Mouse (Mus musculus) CH12.LX (cell line): ENCODE data around the gene Rgs1. TPM values are rescaled to one million over a fixed set of nuclear protein-coding genes. Genes with fewer than 3 reads are reported as not detected.
A peak's percentile ranks its signal among the peaks of the same experiment; 100 is the strongest.

ENCODE experiments used
- DNase-seq: peaks from one replicate; pipeline ENCODE4 v3.0.0-alpha.2; 2013; ENCODE audit errors: extremely low read depth
- H3K27ac ChIP-seq: 2 replicates; pipeline ENCODE4 v1.5.1; 2012; ENCODE audit warnings: low read depth, mild to moderate bottlenecking, control low read depth, moderate library complexity; ENCODE audit not compliant: insufficient read depth
- H3K27me3 ChIP-seq: replicated peaks from 2 replicates; pipeline ENCODE3; 2012; ENCODE audit warnings: inconsistent platforms
- H3K36me3 ChIP-seq, 2 experiments: replicated peaks in 1 of 2; 2 replicates each; pipeline versions ENCODE3 to v1.6.1; 2012; ENCODE audit warnings: inconsistent platforms in 1 of 2, low read length in 1 of 2, mild to moderate bottlenecking in 1 of 2, mixed read lengths in 1 of 2, moderate library complexity in 1 of 2; ENCODE audit not compliant: control insufficient read depth in 1 of 2, insufficient read depth in 1 of 2
- H3K4me1 ChIP-seq, 2 experiments: 2 replicates each; pipeline ENCODE4 v1.6.1; 2012; ENCODE audit warnings: inconsistent platforms in 1 of 2, moderate library complexity in 1 of 2; ENCODE audit not compliant: insufficient read depth in 2 of 2, control insufficient read depth in 1 of 2
- H3K4me2 ChIP-seq: 2 replicates; pipeline ENCODE4 v1.6.1; 2012; ENCODE audit warnings: low read depth, mild to moderate bottlenecking, control low read depth; ENCODE audit not compliant: poor library complexity, insufficient read depth, severe bottlenecking
- H3K4me3 ChIP-seq, 3 experiments: fragments of 150-350 bp in 1 of 3; sonication (generic) in 1 of 3; replicated peaks in 1 of 3; 2 replicates each; pipeline versions ENCODE3 to v1.5.1; 2011 to 2012; ENCODE audit warnings: low read depth in 2 of 3, low read length in 2 of 3, mild to moderate bottlenecking in 2 of 3, moderate library complexity in 2 of 3, control low read depth in 1 of 3, improper control_type of control experiment in 1 of 3, inconsistent platforms in 1 of 3, mixed read lengths in 1 of 3; ENCODE audit not compliant: poor library complexity in 1 of 3
- H3K79me2 ChIP-seq: replicated peaks from 2 replicates; pipeline ENCODE4 v1.6.1; 2012; ENCODE audit warnings: mild to moderate bottlenecking, moderate library complexity; ENCODE audit not compliant: control insufficient read depth, poor library complexity, insufficient read depth, severe bottlenecking; ENCODE audit errors: extremely low read depth
- H3K9ac ChIP-seq: 2 replicates; pipeline ENCODE4 v1.6.1; 2012; ENCODE audit warnings: low read depth, mild to moderate bottlenecking, control low read depth, moderate library complexity; ENCODE audit not compliant: insufficient read depth
- H3K9me3 ChIP-seq: replicated peaks from 2 replicates; pipeline ENCODE3; 2012; ENCODE audit warnings: low read length, inconsistent platforms, mixed read lengths
- CTCF ChIP-seq, 2 experiments: IDR thresholded peaks in 1 of 2; conservative IDR thresholded peaks in 1 of 2; 2 replicates each; pipeline ENCODE4 v1.5.1; 2011 to 2012; ENCODE audit warnings: low read depth in 2 of 2, low read length in 2 of 2, improper control_type of control experiment in 1 of 2, inconsistent platforms in 1 of 2, mild to moderate bottlenecking in 1 of 2, moderate library complexity in 1 of 2
- ELF1 ChIP-seq: IDR thresholded peaks from 2 replicates; pipeline ENCODE4 v1.6.1; 2014; ENCODE audit warnings: low read depth, mild to moderate bottlenecking, inconsistent platforms, low read length, improper control_type of control experiment
- GABPA ChIP-seq: IDR thresholded peaks from 2 replicates; pipeline ENCODE4 v1.6.1; 2012; ENCODE audit warnings: low read depth, low read length, improper control_type of control experiment, inconsistent platforms; ENCODE audit not compliant: insufficient replicate concordance
- HCFC1 ChIP-seq: IDR thresholded peaks from 2 replicates; pipeline ENCODE4 v1.6.1; 2012; ENCODE audit warnings: low read depth, mild to moderate bottlenecking, inconsistent platforms, low read length, improper control_type of control experiment
- KAT2A ChIP-seq: IDR thresholded peaks from 2 replicates; pipeline ENCODE4 v1.6.1; 2012; ENCODE audit warnings: low read length, improper control_type of control experiment, inconsistent platforms; ENCODE audit not compliant: insufficient replicate concordance
- MAZ ChIP-seq: IDR thresholded peaks from 2 replicates; pipeline ENCODE4 v1.6.1; 2012; ENCODE audit warnings: low read depth, mild to moderate bottlenecking, inconsistent platforms, low read length, improper control_type of control experiment, moderate library complexity
- MEF2A ChIP-seq: IDR thresholded peaks from 2 replicates; pipeline ENCODE4 v1.6.1; 2014; ENCODE audit warnings: low read depth, mild to moderate bottlenecking, inconsistent platforms, low read length, improper control_type of control experiment, borderline replicate concordance
- NRF1 ChIP-seq: IDR thresholded peaks from 2 replicates; pipeline ENCODE4 v1.6.1; 2014; ENCODE audit warnings: low read depth, mild to moderate bottlenecking, inconsistent platforms, low read length, improper control_type of control experiment, moderate library complexity
- RAD21 ChIP-seq: IDR thresholded peaks from 2 replicates; pipeline ENCODE4 v1.6.1; 2011; ENCODE audit warnings: low read depth, mild to moderate bottlenecking, low read length, improper control_type of control experiment, moderate library complexity
- SMC3 ChIP-seq: IDR thresholded peaks from 2 replicates; pipeline ENCODE4 v1.6.1; 2011; ENCODE audit warnings: low read depth, low read length, improper control_type of control experiment
- TBP ChIP-seq: conservative IDR thresholded peaks from 2 replicates; pipeline ENCODE4 v1.6.1; 2011; ENCODE audit warnings: low read depth, low read length, improper control_type of control experiment
- USF2 ChIP-seq: conservative IDR thresholded peaks from 2 replicates; pipeline ENCODE4 v1.6.1; 2011; ENCODE audit warnings: low read depth, low read length, improper control_type of control experiment
- ZC3H11A ChIP-seq: IDR thresholded peaks from 2 replicates; pipeline ENCODE4 v1.6.1; 2012; ENCODE audit warnings: low read depth, mild to moderate bottlenecking, inconsistent platforms, low read length, improper control_type of control experiment
- ZKSCAN1 ChIP-seq: IDR thresholded peaks from 2 replicates; pipeline ENCODE4 v1.6.1; 2012; ENCODE audit warnings: low read depth, inconsistent platforms, low read length, improper control_type of control experiment, borderline replicate concordance
- ZMIZ1 ChIP-seq: IDR thresholded peaks from 2 replicates; pipeline ENCODE4 v1.6.1; 2012; ENCODE audit warnings: low read depth, mild to moderate bottlenecking, inconsistent platforms, low read length, improper control_type of control experiment
- dilution Hi-C: fragments of 300-500 bp; cut with MboI; formaldehyde crosslinking; loops from 2 replicates; pipeline ENCODE4 v1.14.3; 2020; ENCODE audit warnings: low sequenced_read_pairs; ENCODE audit not compliant: extremely low pct_unique_long_range_greater_than_20kb, extremely low pct_ligation_motif_present
- in situ Hi-C: fragments of 300-500 bp; cut with MboI; formaldehyde crosslinking; loops from 3 replicates; pipeline ENCODE4 v1.14.3; 2019; ENCODE audit warnings: low sequenced_read_pairs, low pct_ligation_motif_present, low pct_unique_long_range_greater_than_20kb, mixed read lengths
- polyA plus RNA-seq: library from polyadenylated mRNA; unstranded; fragments of >175 nt; gene quantifications from 2 replicates; pipeline ENCODE4 v1.2.1, GENCODE M21; 2012; ENCODE audit warnings: low read depth; ENCODE audit not compliant: insufficient read length
- total RNA-seq, 2 experiments: library from RNA; depleted of rRNA; stranded (reverse); fragments of 300-350 nt in 1 of 2; fragments of >200 nt in 1 of 2; gene quantifications; 2 replicates each; pipeline ENCODE4 v1.2.3; 2012 to 2014

The Rgs1 gene
- total and polyA plus RNA-seq, 3 experiments = 3.2 to 25.2 (median 3.6) TPM

DNA sequence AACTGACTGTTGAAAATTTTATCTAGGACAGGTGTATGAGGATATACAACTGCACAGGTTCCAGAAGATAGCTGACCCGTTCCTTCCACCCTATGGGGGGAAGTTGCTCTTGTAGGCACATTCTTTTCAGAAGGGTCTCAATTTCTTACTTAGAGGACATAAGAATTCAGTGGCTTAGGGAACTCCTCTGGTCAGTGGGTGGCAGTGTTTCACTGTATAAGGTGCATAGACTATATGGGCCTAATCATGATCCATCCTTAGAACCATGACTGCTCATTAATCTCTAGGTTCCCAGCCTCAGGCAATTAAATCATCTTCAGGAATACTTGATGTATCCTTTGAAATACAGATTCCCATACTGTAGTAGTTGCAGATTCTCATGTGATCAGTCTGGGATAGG, 5.5 kb downstream of the Rgs1 start:
- dilution Hi-C loops (no loop called here), in situ Hi-C loops (loop anchor here (10.0 kb wide), 1 partner anchor 131 kb away; no protein-coding TSS in a partner anchor)
- Histone ChIP-seq H3K27ac (no peak overlapping the region), H3K9ac (no peak overlapping the region), H3K4me2 (peak overlapping the region; percentile 22; the same call in 1 of the 2 replicates), H3K79me2 (no peaks in the 10 kb centered on the region), H3K27me3 (no peaks in the 10 kb centered on the region), H3K4me1 (peaks cover 0 to 4% of the 10 kb centered on the region in 2 experiments; a peak in 1 of 4 replicates), H3K36me3 (peaks cover 4 to 15% of the 10 kb centered on the region in 2 experiments), H3K4me3 (no peak overlapping the region), H3K9me3 (no peaks in the 10 kb centered on the region)
- peak; percentile 50 for DNase-seq
- TF ChIP-seq NRF1 (no peak), SMC3 (peak; percentile 76), MEF2A (no peak), ZKSCAN1 (no peak), CTCF (conservative IDR thresholded peaks at IDR 0.05 in 1 of 2, IDR thresholded peaks at IDR 0.05 in 1 of 2; ENCODE audit: low read depth in 2 of 2, low read length in 2 of 2) (peak; percentile 28 to 78; a peak in 3 of 4 replicates), HCFC1 (no peak), ZC3H11A (peak; percentile 65), RAD21 (peak; percentile 86), TBP (no peak)

GRCm38 (mm10) chr1:144239195-144239594, 9.8 kb downstream of the Rgs1 start:
- H3K27ac ChIP-seq = no peak overlapping the region
- no peak overlapping the region for H3K4me3 ChIP-seq
- H3K9me3 ChIP-seq = no peaks in the 10 kb centered on the region
- dilution Hi-C loops = no loop called here
- H3K27me3 ChIP-seq = no peaks in the 10 kb centered on the region
- no peaks in the 10 kb centered on the region for H3K4me1 ChIP-seq
- H3K79me2 ChIP-seq = no peaks in the 10 kb centered on the region
- H3K36me3 ChIP-seq = no peaks in the 10 kb centered on the region
- no peak overlapping the region for H3K4me2 ChIP-seq
- no peak for DNase-seq
- TF ChIP-seq MAZ (no peak), USF2 (no peak), ZMIZ1 (no peak), KAT2A (no peak), ELF1 (no peak), NRF1 (no peak), GABPA (no peak), CTCF (conservative IDR thresholded peaks at IDR 0.05 in 1 of 2, IDR thresholded peaks at IDR 0.05 in 1 of 2; ENCODE audit: low read depth in 2 of 2, low read length in 2 of 2) (no peak)
- TF ChIP-seq, all 38 proteins: peak for 0
- in situ Hi-C loops = no loop called here
- no peak overlapping the region for H3K9ac ChIP-seq
